Mouse (Mus musculus) heart, adult 2 months (tissue): ENCODE data around the gene Pgap2. TPM values are rescaled to one million over a fixed set of nuclear protein-coding genes. Genes with fewer than 3 reads are reported as not detected.
A peak's percentile ranks its signal among the peaks of the same experiment; 100 is the strongest.

Experiments used
- DNase-seq, 2 experiments: peaks; one replicate each; pipeline ENCODE4 v3.0.0; 2021
- H3K27ac ChIP-seq: fragments of 200-600 bp; 2 replicates; pipeline ENCODE4 v1.8.1; 2022
- H3K27me3 ChIP-seq: fragments of 200-500 bp; 2 replicates; pipeline ENCODE4 v1.6.1; 2012; ENCODE audit warnings: mild to moderate bottlenecking, low read length, inconsistent platforms, mixed read lengths; ENCODE audit not compliant: control insufficient read depth, insufficient read depth
- H3K36me3 ChIP-seq: fragments of 200-500 bp; 2 replicates; pipeline ENCODE4 v1.6.1; 2012; ENCODE audit warnings: low read length, inconsistent platforms; ENCODE audit not compliant: control insufficient read depth, insufficient read depth
- H3K4me1 ChIP-seq: fragments of 200-500 bp; 2 replicates; pipeline ENCODE4 v1.6.1; 2011; ENCODE audit warnings: low read length; ENCODE audit not compliant: control insufficient read depth, insufficient read depth
- H3K4me3 ChIP-seq: fragments of 200-600 bp; 2 replicates; pipeline ENCODE4 v1.8.1; 2022
- H3K79me2 ChIP-seq: fragments of 200-500 bp; replicated peaks from 2 replicates; pipeline ENCODE4 v1.6.1; 2012; ENCODE audit warnings: mild to moderate bottlenecking, inconsistent platforms, low read length, moderate library complexity, mixed read lengths; ENCODE audit not compliant: control insufficient read depth, insufficient read depth
- H3K9ac ChIP-seq: fragments of 200-500 bp; 2 replicates; pipeline ENCODE4 v1.6.1; 2012; ENCODE audit warnings: low read depth, mild to moderate bottlenecking, control low read depth, inconsistent platforms, low read length, mixed read lengths
- CTCF ChIP-seq: fragments of 200-600 bp; IDR thresholded peaks from 2 replicates; pipeline ENCODE4 v1.8.1; 2022; ENCODE audit warnings: antibody characterized with exemption, mild to moderate bottlenecking, moderate library complexity
- EP300 ChIP-seq: fragments of 200-500 bp; IDR thresholded peaks from 2 replicates; pipeline ENCODE4 v1.6.1; 2011; ENCODE audit warnings: low read depth, low read length, control low read depth; ENCODE audit not compliant: insufficient read depth
- POLR2A ChIP-seq: fragments of 200-500 bp; IDR thresholded peaks from 2 replicates; pipeline ENCODE4 v1.6.1; 2011; ENCODE audit warnings: mild to moderate bottlenecking, low read depth, low read length, control low read depth; ENCODE audit not compliant: insufficient read depth
- WGBS: fragments of 180-500 bp; shearing (Covaris S2); methylation state at CpG from one replicate; pipeline ENCODE4 v1.1.7; 2018; 5-methylcytosine and 5-hydroxymethylcytosine counted together
- intact Hi-C: fragments of 180-260 bp; cut with DNase I; formaldehyde crosslinking; loops from one replicate; pipeline ENCODE4 v1.15.1; 2025
- polyA plus RNA-seq: library from polyadenylated mRNA; depleted of rRNA; stranded (reverse); fragments of >200 nt; gene quantifications from 2 replicates; pipeline ENCODE4 v1.2.3, GENCODE M21; 2012
- total RNA-seq, 2 experiments: library from RNA; stranded (reverse); gene quantifications; 2 replicates each; pipeline ENCODE4 v1.2.3; 2021

Pgap2 gene
- total and polyA plus RNA-seq, 3 experiments = 59.7 to 124 (median 65.4) TPM

GRCm38 (mm10) chr7:102266401-102267042 is 56.5 kb downstream of the Pgap2 start:
- peaks cover 1% of the 10 kb centered on the region for H3K4me1 ChIP-seq
- WGBS = 34% methylated on average over 14 of the region's 14 CpGs
- TF ChIP-seq POLR2A (no peak), CTCF (no peak), EP300 (no peak)
- no peak overlapping the region; the same call in 1 of the 2 replicates for H3K27ac ChIP-seq
- intact Hi-C loops = loop anchor here (1.0 to 10.0 kb wide), 4 partner anchors 46 to 298 kb away; partner anchors contain the start of gene Trim21
- H3K4me3 ChIP-seq = no peak overlapping the region
- DNase-seq = peak; percentile 37 to 57
- no peaks in the 10 kb centered on the region for H3K27me3 ChIP-seq
- H3K79me2 ChIP-seq = no peaks in the 10 kb centered on the region
- H3K36me3 ChIP-seq = peaks cover 6% of the 10 kb centered on the region
- H3K9ac ChIP-seq = peak overlapping the region; percentile 35; the same call in 1 of the 2 replicates

- under 1% methylated on average over 34 of the region's 34 CpGs for WGBS
- Histone ChIP-seq H3K79me2 (no peaks in the 10 kb centered on the region), H3K4me1 (peaks cover 4% of the 10 kb centered on the region), H3K36me3 (peaks cover 11% of the 10 kb centered on the region), H3K27ac (peak overlapping the region; percentile 87), H3K4me3 (peak overlapping the region; percentile 94), H3K27me3 (no peaks in the 10 kb centered on the region), H3K9ac (peak overlapping the region; percentile 69)
- intact Hi-C loops = loop anchor here (5.0 to 10.0 kb wide), 3 partner anchors 45 to 298 kb away; partner anchors contain the start of gene Trim21
- DNase-seq = peak; percentile 95
- TF ChIP-seq EP300 (peak; percentile 55; the same call in 1 of the 2 replicates), CTCF (peak; percentile 95), POLR2A (no peak)
These were observed 57.1 kb downstream of the Pgap2 start for GRCm38 (mm10) chr7:102267113-102267579.

- H3K27ac ChIP-seq = peak within 1 kb of the TSS; percentile 87
- peak within 1 kb of the TSS; percentile 94 for H3K4me3 ChIP-seq
- H3K27me3 ChIP-seq = no peaks in the 10 kb centered on the region
- H3K9ac ChIP-seq = peak within 1 kb of the TSS; percentile 93
- DNase-seq = no peak
- peaks cover 16% of the 10 kb centered on the region for H3K36me3 ChIP-seq
- no peak for TF ChIP-seq EP300
- 0 out of 2 replicates have a peak, but pooled peaks have one; percentile 18 for TF ChIP-seq POLR2A
- 2% methylated on average over 60 of the region's 73 CpGs for WGBS
- H3K79me2 ChIP-seq = no peaks in the 10 kb centered on the region
- peaks cover 6% of the 10 kb centered on the region for H3K4me1 ChIP-seq
- intact Hi-C loops = loop anchor here (5.0 to 10.0 kb wide), 3 partner anchors 45 to 297 kb away; partner anchors contain the start of gene Trim21
These were observed 57.8 kb downstream of the Pgap2 start, which contains the start of gene Stim1 for GRCm38 (mm10) chr7:102267601-102268394. Gene Stim1 (plus strand): TSS chr7:102267806.

DNA sequence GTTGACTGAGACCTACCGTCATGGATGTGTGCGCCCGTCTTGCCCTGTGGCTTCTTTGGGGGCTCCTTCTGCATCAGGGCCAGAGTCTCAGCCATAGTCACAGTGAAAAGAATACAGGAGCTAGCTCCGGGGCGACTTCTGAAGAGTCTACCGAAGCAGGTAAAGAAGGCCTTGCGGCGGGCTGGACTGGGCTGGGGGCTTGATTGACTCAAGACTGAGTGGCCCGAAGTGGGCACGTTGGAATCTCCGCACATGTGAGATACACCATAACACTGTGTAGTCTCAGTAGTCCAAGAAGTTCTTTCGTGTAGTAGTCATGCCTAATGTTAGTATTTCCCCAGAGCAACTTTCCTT is 58.4 kb downstream of the Pgap2 start:
- no peak for DNase-seq
- peak overlapping the region; percentile 87 for H3K27ac ChIP-seq
- 31% methylated on average over 12 of the region's 12 CpGs for WGBS
- H3K4me3 ChIP-seq = peak overlapping the region; percentile 94
- no peaks in the 10 kb centered on the region for H3K79me2 ChIP-seq
- H3K27me3 ChIP-seq = no peaks in the 10 kb centered on the region
- TF ChIP-seq POLR2A (no peak), EP300 (no peak), CTCF (no peak)
- H3K4me1 ChIP-seq = peaks cover 8% of the 10 kb centered on the region
- peaks cover 18% of the 10 kb centered on the region for H3K36me3 ChIP-seq
- intact Hi-C loops = loop anchor here (5.0 to 10.0 kb wide), 3 partner anchors 44 to 296 kb away; partner anchors contain the start of gene Trim21
- H3K9ac ChIP-seq = peak overlapping the region; percentile 93

- Histone ChIP-seq H3K4me3 (no peak overlapping the region), H3K27me3 (no peaks in the 10 kb centered on the region), H3K4me1 (peaks cover 8% of the 10 kb centered on the region), H3K79me2 (no peaks in the 10 kb centered on the region), H3K36me3 (peaks cover 18% of the 10 kb centered on the region), H3K27ac (no peak overlapping the region), H3K9ac (no peak overlapping the region)
- peak; percentile 40 to 56 for DNase-seq
- TF ChIP-seq POLR2A = no peak
- no peak for TF ChIP-seq EP300
- TF ChIP-seq CTCF = no peak
- 87% methylated on average over 3 of the region's 3 CpGs for WGBS
- intact Hi-C loops = loop anchor here (2.0 kb wide), 1 partner anchor 18 kb away; no protein-coding TSS in a partner anchor
These were observed 62.5 kb downstream of the Pgap2 start for GRCm38 (mm10) chr7:102272422-102272948.
